Mouse (Mus musculus) kidney, postnatal 0 days (tissue): ENCODE measurements around the gene Frk. TPM values are rescaled to one million over a fixed set of nuclear protein-coding genes. Genes with fewer than 3 reads are reported as not detected.
"Not testable (repeated sequence)": the region's sequence is repeated elsewhere in the genome, so short reads cannot be mapped to it uniquely, and the experiment has no call there.

Source experiments
- ATAC-seq: fragments of 200-750 bp; cut with Nextera tagmentation; replicated peaks from 2 replicates; pipeline ENCODE4 v1.8.0; 2017; ENCODE audit warnings: low read depth, moderate number of reproducible peaks, moderate TSS enrichment, moderate library complexity; ENCODE audit not compliant: low FRiP score
- DNase-seq: peaks from one replicate; pipeline ENCODE4 v3.0.0-alpha.2; 2016; ENCODE audit warnings: low spot score
- H3K27ac ChIP-seq: fragments of 300-500 bp; sonication (generic); 2 replicates; pipeline ENCODE4 v1.5.1; 2014; ENCODE audit warnings: mild to moderate bottlenecking
- H3K27me3 ChIP-seq: fragments of 300-500 bp; sonication (generic); 2 replicates; pipeline ENCODE4 v1.6.1; 2014; ENCODE audit warnings: low read length, mixed read lengths; ENCODE audit not compliant: insufficient read depth
- H3K36me3 ChIP-seq: fragments of 300-500 bp; sonication (generic); 2 replicates; pipeline ENCODE4 v1.6.1; 2014; ENCODE audit warnings: low read length, mixed read lengths; ENCODE audit not compliant: insufficient read depth
- H3K4me1 ChIP-seq: fragments of 300-500 bp; sonication (generic); replicated peaks from 2 replicates; pipeline ENCODE4 v1.6.1; 2014; ENCODE audit warnings: antibody characterized with exemption, low read length, mixed read lengths; ENCODE audit not compliant: insufficient read depth
- H3K4me2 ChIP-seq: fragments of 300-500 bp; sonication (generic); 2 replicates; pipeline ENCODE4 v1.6.1; 2014; ENCODE audit warnings: mild to moderate bottlenecking, low read length, moderate library complexity, mixed read lengths
- H3K4me3 ChIP-seq: fragments of 300-500 bp; sonication (generic); replicated peaks from 2 replicates; pipeline ENCODE4 v1.5.1; 2014; ENCODE audit warnings: low read depth, low read length
- H3K9ac ChIP-seq: fragments of 300-500 bp; sonication (generic); 2 replicates; pipeline ENCODE4 v1.6.1; 2014; ENCODE audit warnings: low read depth, low read length
- H3K9me3 ChIP-seq: fragments of 300-500 bp; sonication (generic); replicated peaks from 2 replicates; pipeline ENCODE4 v1.6.1; 2016; ENCODE audit warnings: low read length, inconsistent platforms, mixed read lengths
- CTCF ChIP-seq: IDR thresholded peaks from 2 replicates; pipeline ENCODE4 v1.5.1; 2016; ENCODE audit warnings: antibody characterized with exemption, low read depth, mild to moderate bottlenecking, moderate library complexity
- WGBS: fragments of 180-500 bp; shearing (Covaris S2); extraction: QIAGEN DNeasy Blood & Tissue Kit; methylation state at CpG from one replicate; pipeline ENCODE4 v1.1.7; 2014; 5-methylcytosine and 5-hydroxymethylcytosine counted together
- polyA plus RNA-seq: library from polyadenylated mRNA; unstranded; fragments of >200 nt; fragmentation: Nextera tagmentation; extraction: Ambion mirVana; gene quantifications from 2 replicates; pipeline ENCODE4 v1.2.1, GENCODE M21; 2015

Frk gene
- polyA plus RNA-seq: 20.5 and 21.3 TPM in 2 replicates

GRCm38 (mm10) chr10:34483297-34484013 is at the start of gene Frk:
TSS of gene Frk (plus strand) at chr10:34483399.
- no peak for TF ChIP-seq CTCF
- 2% methylated on average over 11 of the region's 11 CpGs for WGBS
- peak; percentile 90 for DNase-seq
- H3K36me3 ChIP-seq: no peaks in the 10 kb centered on the region
- peak within 1 kb of the TSS; percentile 50 for H3K4me2 ChIP-seq
- H3K4me3 ChIP-seq: peak within 1 kb of the TSS; percentile 32
- ATAC-seq: peak; percentile 89
- H3K9me3 ChIP-seq: no peaks in the 10 kb centered on the region
- no peaks in the 10 kb centered on the region for H3K4me1 ChIP-seq
- peak within 1 kb of the TSS; percentile 89 for H3K27ac ChIP-seq
- H3K9ac ChIP-seq: peak within 1 kb of the TSS; percentile 67
- no peaks in the 10 kb centered on the region for H3K27me3 ChIP-seq

GRCm38 (mm10) chr10:34434191-34434590 is 49.0 kb upstream of the Frk start:
- H3K27ac ChIP-seq, H3K27me3 ChIP-seq, ATAC-seq, H3K9ac ChIP-seq, DNase-seq, H3K9me3 ChIP-seq, H3K4me3 ChIP-seq, H3K4me2 ChIP-seq, H3K4me1 ChIP-seq, H3K36me3 ChIP-seq: not testable (repeated sequence)
- 95% methylated on average over 6 of the region's 14 CpGs for WGBS

GRCm38 (mm10) chr10:34449469-34449868 is 33.7 kb upstream of the Frk start:
- no peaks in the 10 kb centered on the region for H3K36me3 ChIP-seq
- H3K27me3 ChIP-seq: no peaks in the 10 kb centered on the region
- no peak overlapping the region for H3K27ac ChIP-seq
- H3K9ac ChIP-seq: no peak overlapping the region
- TF ChIP-seq CTCF: no peak
- no peaks in the 10 kb centered on the region for H3K9me3 ChIP-seq
- no peaks in the 10 kb centered on the region for H3K4me1 ChIP-seq
- no peak overlapping the region for H3K4me2 ChIP-seq
- 70% methylated on average over 1 of the region's 1 CpGs for WGBS
- no peak for DNase-seq
- no peak for ATAC-seq
- no peak overlapping the region for H3K4me3 ChIP-seq

- H3K4me3 ChIP-seq: no peak overlapping the region
- no peak overlapping the region for H3K4me2 ChIP-seq
- no peak overlapping the region for H3K27ac ChIP-seq
- H3K27me3 ChIP-seq: no peaks in the 10 kb centered on the region
- no peaks in the 10 kb centered on the region for H3K9me3 ChIP-seq
- TF ChIP-seq CTCF: no peak
- 57% methylated on average over 4 of the region's 4 CpGs for WGBS
- H3K36me3 ChIP-seq: no peaks in the 10 kb centered on the region
- ATAC-seq (no peak), DNase-seq (no peak)
- H3K4me1 ChIP-seq: no peaks in the 10 kb centered on the region
- H3K9ac ChIP-seq: no peak overlapping the region
These were observed 21.7 kb upstream of the Frk start for GRCm38 (mm10) chr10:34461451-34461850.

GRCm38 (mm10) chr10:34464321-34464720 is 18.9 kb upstream of the Frk start:
- H3K4me2 ChIP-seq: no peak overlapping the region
- WGBS: 93% methylated on average over 4 of the region's 4 CpGs

GRCm38 (mm10) chr10:34469037-34469436 is 14.2 kb upstream of the Frk start:
- Histone ChIP-seq H3K4me2 (no peak overlapping the region), H3K4me1 (no peaks in the 10 kb centered on the region), H3K9ac (no peak overlapping the region), H3K4me3 (no peak overlapping the region), H3K27ac (no peak overlapping the region), H3K9me3 (no peaks in the 10 kb centered on the region), H3K36me3 (no peaks in the 10 kb centered on the region), H3K27me3 (no peaks in the 10 kb centered on the region)
- 71% methylated on average over 2 of the region's 2 CpGs for WGBS
- no peak for DNase-seq
- TF ChIP-seq CTCF: no peak
- no peak for ATAC-seq

More at GRCm38 (mm10) chr10:34464321-34464720, 18.9 kb upstream of the Frk start:
- H3K4me1 ChIP-seq: no peaks in the 10 kb centered on the region
- H3K27me3 ChIP-seq: no peaks in the 10 kb centered on the region
- H3K27ac ChIP-seq: no peak overlapping the region
- no peak overlapping the region for H3K4me3 ChIP-seq
- no peak overlapping the region for H3K9ac ChIP-seq
- no peaks in the 10 kb centered on the region for H3K36me3 ChIP-seq
- no peaks in the 10 kb centered on the region for H3K9me3 ChIP-seq
- TF ChIP-seq CTCF: no peak
- ATAC-seq: no peak
- DNase-seq: no peak
